Mouse (Mus musculus) kidney, postnatal 25 days (tissue): ENCODE measurements at regions not wholly inside any gene's neighbourhood (a gene's known extent, or its start where the extent isn't known, plus 50 kb on each side); places are given as distances from the start of the nearest gene placed in this dataset.

Experiments used
- DNase-seq, 2 experiments: peaks; one replicate each; pipeline ENCODE4 v3.0.0; 2021; ENCODE audit warnings: mixed read lengths in 2 of 2

DNA sequence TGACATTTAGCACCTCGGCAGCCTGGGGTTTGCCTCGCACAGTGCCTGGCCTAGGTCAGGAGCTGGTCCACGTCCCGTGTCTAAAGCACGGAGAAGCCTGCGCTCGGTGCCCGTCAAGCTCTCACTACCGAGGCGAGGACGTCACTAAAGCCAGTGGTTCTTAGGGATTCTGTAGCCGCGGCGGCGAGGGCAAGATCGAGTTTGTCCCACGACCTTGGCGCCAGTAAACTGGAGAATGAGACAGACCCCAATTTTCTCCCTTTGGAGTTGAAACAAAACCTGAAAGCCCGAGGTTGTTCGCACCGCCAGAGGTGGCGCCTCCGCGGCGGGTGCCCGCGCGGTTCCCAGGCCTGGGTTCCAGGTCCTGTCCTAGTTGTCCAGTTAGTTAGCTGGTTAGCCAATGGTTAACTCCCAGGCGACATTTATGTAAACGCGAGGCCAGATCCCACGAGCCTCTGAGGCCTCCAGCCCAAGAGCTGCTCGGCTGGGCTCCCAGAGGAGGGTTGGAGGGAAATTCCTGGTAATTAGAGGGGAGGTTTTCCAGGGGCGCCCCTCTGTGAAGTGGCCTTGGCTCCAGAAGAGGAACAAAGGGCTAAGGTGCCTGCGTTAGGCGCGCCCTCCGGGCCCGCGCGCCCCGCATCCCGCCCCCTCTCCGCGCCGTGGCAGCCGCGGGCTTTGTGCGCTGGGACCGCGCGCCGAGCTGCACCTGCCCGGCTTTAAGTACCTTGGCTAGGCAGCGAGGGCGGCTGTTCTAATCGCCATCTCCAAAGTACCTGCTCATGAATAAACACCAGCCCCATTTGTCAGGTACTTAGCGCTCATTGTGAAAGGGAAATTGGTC lies 74.0 kb downstream of the Rhcg start:
- no peak for DNase-seq

GRCm38 (mm10) chr7:79542379-79543015 lies 75.0 kb downstream of the Rhcg start:
- DNase-seq = peak in 1 of 2 experiments; percentile 8

- DNase-seq = peak in 1 of 2 experiments; percentile 9
These were observed 74.1 kb upstream of the Polg start for GRCm38 (mm10) chr7:79540246-79540645.

DNA sequence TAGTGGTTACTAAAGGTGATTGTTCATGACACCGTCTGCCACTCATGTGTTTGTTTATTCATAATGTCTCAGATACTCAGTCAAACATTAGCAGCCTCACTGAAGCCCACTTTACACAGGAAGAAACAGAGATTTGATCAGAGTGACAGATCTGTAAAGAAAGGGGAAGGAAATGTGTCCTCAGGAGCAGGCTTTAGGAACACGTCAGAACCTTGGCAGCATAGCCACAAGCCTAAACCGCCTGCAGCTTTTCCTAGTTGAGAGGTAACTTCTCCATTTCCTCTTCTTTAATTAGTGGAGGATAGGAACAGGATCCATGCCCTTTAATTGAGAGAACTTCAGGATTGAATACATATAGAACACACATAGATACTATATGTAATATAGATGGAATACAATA lies 73.3 kb upstream of the Polg start:
- DNase-seq = no peak

DNA sequence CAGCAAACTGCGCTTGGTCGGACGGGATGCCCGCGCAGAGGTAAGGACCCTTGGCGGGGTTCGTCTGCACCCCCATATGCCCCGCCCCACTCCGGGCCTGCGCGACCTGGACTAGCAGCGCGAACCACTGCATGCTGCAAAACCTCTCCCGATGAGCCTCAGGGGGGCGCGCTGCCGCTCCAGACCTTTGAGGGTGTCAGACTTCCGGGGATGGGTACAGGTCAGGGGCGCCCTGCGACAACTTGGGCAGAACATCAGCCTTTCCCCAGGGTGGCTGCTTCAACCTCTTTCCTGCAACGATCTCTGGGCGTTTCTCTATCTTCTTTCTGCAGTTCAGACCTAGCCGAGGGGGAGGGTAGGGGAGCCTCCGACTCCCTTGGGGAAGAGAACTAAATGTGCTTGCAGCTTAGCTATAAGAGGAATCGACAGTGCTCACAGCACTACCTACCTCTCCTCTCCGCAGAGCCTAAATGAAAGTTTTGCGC lies 70.0 kb upstream of the Polg start:
- peak in 1 of 2 experiments; percentile 42 for DNase-seq

DNA sequence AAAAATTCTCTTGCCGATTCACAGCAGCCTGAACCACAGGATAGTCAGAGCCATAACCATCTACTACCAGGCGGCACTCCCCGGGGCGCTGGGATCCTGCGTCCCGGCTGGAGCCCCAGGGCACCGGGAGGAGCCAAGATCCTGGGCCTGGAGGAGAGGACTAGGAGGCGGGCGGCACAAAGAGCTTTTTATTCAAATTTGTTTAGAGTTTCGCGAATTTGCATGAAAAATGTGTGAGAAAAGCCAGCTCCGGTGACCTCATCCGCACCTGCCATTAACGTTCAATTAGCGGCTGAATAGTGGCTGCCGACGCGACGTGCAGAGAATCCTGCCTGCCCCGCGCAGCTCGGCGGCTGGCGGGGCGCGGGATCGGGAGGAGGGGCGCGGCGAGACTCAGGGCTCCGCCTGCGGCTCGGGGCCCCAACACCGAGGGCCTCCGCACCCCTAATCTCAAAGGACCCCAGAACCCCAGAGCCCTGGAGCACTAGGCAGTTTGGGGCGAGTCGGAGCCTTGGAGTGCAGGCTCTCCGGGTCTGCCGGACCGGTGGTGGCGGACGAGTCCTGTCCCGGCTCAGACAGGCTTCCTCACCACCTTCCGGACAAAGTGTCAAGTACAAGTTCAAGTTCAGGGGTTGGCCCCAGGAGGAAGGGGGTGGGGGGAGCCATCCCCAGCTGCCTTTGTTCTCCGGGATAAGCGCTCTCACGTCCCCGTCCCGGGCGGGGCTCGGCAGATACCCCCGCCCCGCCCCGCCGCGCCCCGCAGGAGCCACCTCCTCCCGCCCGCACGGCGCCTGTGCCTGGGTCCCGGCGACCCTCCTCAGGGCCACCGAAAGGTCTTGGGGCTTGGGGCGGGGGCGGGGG lies 69.3 kb upstream of the Polg start:
- peak in 1 of 2 experiments; percentile 32 for DNase-seq

DNA sequence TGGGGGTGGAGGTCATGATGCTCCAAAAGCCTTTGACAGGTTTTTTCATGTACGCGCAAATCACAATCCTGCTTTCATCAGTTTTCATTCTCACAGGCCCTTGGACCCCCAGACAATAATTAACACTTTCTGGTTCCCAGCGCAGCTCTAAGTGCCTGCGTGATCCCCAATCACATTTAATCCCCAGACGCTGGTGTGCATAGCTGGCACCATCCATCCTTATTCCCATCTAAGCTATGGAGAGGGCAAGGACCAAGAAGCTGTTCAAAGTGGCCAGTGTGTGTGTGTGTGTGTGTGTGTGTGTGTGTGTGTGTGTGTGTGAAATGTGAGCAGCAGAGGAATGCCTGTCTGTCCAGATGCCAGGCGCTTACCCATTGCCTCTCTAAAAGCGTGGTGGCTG lies 68.7 kb upstream of the Polg start:
- no peak for DNase-seq

GRCm38 (mm10) chr7:79534381-79534780 lies 68.2 kb upstream of the Polg start:
- DNase-seq = peak in 1 of 2 experiments; percentile 21

DNA sequence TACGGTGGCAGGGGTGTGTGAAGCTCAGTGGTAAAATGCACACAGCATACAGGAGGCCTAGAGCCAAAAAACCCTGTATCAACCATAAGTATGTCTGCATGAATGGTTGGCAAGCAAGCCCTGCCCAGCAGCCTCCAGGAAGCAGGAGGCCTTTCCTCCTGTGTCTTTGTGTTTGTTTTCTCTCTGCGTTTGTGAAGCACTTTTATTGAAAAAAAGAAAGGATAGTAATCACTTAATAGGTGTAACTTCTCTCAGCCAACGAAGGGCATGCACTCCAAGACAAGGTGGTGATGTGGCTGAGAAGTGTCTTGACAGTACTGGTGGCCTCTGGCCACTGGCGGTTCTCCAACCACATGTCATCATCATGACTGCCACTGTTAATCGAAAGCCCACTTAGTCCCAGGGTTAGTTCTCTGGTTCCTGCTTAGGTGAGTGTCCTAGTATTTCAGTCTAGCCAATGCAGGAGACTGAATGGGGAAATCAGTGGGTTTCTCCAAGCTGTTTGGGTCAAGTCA lies 66.5 kb upstream of the Polg start:
- peak in 1 of 2 experiments; percentile 11 for DNase-seq

DNA sequence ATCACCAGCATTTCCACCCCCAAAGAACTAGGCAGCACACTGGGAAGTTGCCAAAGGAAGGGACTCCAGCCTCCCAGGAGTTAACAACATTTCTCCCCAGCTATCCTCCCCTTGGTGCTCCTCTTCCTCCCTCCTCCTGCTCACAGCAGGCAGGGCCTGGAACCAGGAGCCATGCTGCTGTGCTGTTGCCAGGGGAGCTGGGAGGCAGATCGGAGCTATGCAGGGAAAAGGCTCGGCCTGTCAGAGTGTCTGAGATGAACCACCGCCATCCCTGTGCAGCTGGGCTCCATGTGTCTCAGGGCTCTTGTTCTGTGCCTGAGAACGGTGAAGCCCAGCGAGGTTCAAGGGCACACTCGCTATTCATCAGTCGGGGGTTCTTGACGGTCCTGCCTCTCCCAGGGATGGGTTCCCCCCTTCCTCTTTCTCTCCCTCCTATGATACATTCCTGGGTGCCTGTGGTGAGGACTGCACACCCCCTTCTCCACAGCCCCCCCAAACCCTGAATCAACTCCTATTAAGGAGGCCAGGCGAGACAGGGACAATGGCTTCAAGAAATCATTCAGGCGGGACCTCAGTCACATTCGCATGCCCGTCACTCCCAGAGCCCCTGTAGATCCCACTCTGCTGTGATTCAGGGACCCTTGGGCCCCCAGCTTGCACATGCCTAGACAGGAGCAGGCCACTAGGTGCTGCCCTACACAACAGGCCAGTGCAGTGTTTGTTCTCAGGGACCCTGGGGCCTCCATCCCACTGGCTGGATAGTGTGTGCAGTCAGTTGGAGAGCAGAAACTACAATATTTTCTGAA lies 65.6 kb upstream of the Polg start:
- DNase-seq = peak in 1 of 2 experiments; percentile 21

DNA sequence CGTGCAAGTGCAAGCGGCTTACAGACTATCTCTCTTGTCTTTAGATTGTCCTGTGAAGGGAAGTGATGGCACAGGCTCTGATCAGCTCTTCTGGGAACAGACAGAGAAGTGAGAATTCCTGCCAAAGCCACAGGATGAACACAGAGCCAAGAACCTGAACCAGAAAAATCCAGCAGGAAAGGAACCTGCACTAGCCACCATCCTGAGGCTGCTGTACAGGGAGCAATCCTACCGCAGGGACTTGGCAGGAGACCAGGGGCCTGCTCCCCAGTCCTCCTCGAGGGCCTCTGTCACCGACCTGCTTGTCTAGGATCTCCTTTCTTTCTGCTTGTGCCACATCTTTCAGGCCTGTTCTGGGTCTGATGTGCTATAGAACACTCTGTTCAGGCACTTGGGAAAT lies 65.0 kb upstream of the Polg start:
- DNase-seq = peak in 1 of 2 experiments; percentile 25

DNA sequence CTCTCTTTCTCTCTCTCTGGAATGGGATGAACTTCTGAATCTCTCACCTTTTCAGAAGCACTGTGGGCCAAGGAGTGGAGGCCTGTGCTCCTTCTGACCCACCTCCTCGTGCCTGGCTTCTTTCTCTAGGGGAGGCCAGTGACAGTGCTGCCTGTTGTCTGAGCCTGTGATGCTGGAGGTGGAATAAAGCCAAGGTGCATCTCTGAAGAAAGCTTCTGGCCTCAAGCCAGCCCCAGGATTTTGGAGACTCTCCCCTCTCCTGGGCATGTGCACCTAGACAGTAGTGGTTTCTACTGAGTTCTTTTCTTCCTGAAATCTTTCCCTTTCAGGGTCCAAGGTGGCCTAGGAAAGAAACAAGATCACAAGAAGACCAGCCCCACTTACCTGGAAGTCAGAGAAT lies 63.3 kb upstream of the Polg start:
- DNase-seq = peak in 1 of 2 experiments; percentile 30

GRCm38 (mm10) chr7:79527984-79528383 lies 61.8 kb upstream of the Polg start:
- DNase-seq = no peak

- no peak for DNase-seq
These were observed 59.8 kb upstream of the Polg start for GRCm38 (mm10) chr7:79525690-79526630.

DNA sequence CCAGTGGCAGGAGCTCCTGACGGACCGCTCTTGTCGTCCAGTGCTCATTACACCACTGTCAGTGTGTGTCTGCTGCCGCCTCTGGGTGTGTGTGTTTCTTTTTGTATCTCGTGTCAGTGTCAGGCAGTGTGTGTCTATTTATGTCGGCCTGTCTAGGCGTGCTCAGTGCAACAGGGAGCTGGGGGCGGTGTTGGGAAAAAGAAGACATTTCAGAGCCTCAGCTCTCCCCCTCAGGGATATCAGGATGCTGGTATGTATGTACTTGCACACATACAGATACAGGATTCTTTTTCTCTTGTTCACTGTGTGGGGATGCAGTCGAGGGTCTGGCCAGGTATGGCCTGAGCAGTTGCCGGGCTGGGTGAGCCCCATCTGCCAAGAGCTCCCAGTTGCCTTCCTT lies 58.8 kb upstream of the Polg start:
- no peak for DNase-seq

- no peak for DNase-seq
These were observed 57.5 kb upstream of the Polg start for GRCm38 (mm10) chr7:79523696-79524095.

DNA sequence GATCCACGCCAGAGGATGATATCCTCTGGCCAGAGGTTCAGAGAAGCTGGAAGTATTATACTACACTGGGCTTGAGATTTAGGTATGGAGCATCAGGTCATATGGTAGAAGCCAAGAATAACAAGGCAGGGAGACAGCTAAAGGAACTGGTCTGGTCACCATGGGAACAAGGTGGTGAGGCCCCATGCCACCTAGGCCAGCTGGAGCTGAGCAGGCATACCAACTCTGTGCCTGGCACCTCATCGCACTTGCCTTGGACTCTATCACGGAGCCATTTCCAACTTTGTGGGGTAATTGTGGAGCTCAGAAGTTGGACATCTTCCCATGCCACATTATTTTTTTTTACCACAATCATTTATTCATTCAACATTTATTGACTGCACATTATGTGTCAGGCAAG lies 55.9 kb upstream of the Polg start:
- no peak for DNase-seq

DNA sequence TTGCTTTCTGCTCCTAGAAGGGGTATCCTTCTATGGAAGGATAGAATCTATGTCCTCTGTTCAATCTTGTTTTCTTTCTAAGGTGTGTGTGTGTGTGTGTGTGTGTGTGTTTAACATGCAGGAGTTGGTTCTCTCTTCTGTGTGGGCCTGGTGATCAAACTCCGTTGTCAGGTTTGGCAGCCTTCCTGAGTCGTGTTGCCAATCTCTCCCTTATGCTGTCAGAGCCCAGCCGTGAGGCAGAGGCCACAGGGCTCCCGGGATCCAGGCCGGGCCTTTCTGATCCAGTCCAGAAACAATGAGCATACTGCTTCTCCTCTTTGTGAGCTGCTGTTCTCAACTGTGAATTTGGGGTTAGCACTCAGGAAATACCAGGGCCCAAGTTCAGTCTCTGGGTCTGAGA lies 55.1 kb upstream of the Polg start:
- DNase-seq = no peak

GRCm38 (mm10) chr7:79520222-79520710 lies 54.1 kb upstream of the Polg start:
- peak; percentile 61 to 65 for DNase-seq

DNA sequence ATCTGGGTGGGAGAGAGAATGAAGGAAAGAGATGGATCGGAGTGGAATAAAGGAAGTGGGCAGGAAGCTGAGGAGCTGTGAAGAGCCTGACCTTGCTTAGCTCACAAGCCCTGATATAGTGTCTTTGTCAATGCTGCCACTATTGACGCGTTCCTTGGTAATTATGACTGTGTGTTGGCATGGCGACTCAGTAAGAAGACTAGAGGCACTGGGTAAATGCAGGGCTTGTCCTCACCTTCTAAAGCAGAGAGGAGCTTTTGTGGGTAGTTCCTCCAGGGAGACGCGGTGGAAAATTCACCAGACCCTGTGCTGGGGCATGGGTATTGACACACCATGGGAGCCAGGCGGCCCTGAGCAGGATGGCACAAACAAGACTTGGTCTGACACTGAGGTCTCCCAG lies 52.8 kb upstream of the Polg start:
- DNase-seq = no peak
